Mouse (Mus musculus): ENCODE measurements at regions not wholly inside any gene's neighbourhood (a gene's known extent, or its start where the extent isn't known, plus 50 kb on each side); places are given as distances from the start of the nearest gene placed in this dataset.

DNA sequence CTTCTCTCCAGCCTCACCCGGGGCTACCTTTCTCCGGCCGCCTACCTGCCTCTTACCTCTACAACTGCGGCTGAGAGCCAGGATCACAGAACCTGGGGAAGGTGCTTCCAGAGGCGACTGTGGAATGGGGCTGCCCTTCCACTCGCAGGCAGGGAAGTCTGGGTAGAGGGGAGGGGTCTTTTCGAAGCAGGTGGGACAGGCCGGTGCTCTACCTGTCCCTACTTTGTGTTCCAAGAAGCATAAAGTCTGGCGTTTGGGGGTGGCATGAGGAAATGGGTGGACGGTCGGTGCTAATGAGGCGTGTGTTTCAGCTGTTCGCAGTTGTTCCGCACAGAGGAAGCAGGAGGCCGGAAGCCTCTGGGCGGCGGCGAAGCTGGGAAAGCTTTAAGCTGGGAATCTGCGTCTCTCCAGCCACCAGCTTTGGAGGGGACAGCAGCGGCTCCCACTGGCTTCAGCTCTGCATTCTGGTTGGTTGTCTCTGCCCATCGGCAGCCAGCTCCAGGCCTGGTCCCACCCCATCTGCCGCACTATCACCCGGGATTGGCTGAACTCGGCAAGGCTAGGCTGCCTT lies 68.8 kb upstream of the Slc35c1 start:
- no peak for TF ChIP-seq CTCF (IDR thresholded peaks at IDR 0.05; ENCODE audit: extremely low read depth, insufficient read depth, low read length)
- peak; percentile 97 for TF ChIP-seq POLR2A (IDR thresholded peaks at IDR 0.05; ENCODE audit: extremely low read depth, insufficient read depth, low read length)

Data from cortical plate, adult 2 months (tissue).